Mouse (Mus musculus): Measurements from ENCODE around the gene Polr3g. TPM values are rescaled to one million over a fixed set of nuclear protein-coding genes. Genes with fewer than 3 reads are reported as not detected.
"Not testable (repeated sequence)": the region's sequence is repeated elsewhere in the genome, so short reads cannot be mapped to it uniquely, and the experiment has no call there.

The Polr3g gene
- polyA plus RNA-seq, 1 experiment from 2014 or later, result 18.9 TPM

DNA sequence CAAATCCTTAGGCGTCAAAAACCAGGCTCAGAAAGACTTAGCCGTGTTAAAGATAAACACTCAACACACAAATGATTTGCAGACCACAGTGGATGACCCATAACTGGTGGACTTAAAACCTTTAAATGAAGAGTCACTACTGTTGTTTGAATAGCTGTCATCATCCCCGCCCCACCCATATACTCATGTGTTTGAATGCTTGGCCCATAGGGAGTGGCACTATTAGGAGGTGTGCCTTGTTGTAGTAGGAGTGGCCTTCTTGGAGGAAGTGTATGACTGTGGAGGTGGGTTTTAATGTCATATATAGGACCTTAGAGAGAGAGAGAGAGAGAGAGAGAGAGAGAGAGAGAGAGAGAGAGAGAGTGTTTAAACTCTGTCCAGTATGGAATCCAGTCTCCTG is 27.7 kb downstream of the Polr3g start:
- H3K9ac ChIP-seq, result no peak overlapping the region
- no peak for ATAC-seq (ENCODE audit: low FRiP score, low read depth)
- H3K4me2 ChIP-seq (replicated peaks), result no peak overlapping the region
- H3K4me1 ChIP-seq, result no peaks in the 10 kb centered on the region
- H3K27ac ChIP-seq, result no peak overlapping the region
- H3K4me3 ChIP-seq, result no peak overlapping the region
- 92% methylated on average over 3 of the region's 3 CpGs for WGBS
- no peaks in the 10 kb centered on the region for H3K27me3 ChIP-seq
- H3K36me3 ChIP-seq, result peaks cover 9% of the 10 kb centered on the region; the same call in 1 of the 2 replicates
- no peaks in the 10 kb centered on the region for H3K9me3 ChIP-seq

DNA sequence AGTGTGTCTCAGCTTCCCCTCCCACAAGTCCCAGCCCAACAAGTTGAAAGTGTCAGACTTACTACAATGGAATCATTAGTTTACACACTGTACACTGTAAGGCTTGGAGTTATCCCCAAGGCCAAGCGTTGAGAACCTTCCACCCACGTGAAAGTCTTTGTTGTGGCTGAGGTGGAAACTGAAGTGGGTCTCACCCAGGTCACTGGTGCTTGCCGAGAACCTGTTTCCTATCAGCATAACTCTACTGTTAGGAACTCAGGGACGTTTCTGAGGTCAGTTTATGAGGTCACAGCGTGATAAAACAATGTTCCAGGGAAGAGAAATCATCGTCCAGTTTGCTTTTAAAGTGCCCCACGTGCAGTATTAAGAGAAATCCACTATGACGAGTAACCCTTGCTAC is 35.5 kb downstream of the Polr3g start:
- H3K27me3 ChIP-seq, result no peaks in the 10 kb centered on the region
- H3K9ac ChIP-seq, result no peak overlapping the region
- no peaks in the 10 kb centered on the region for H3K4me1 ChIP-seq
- ATAC-seq (ENCODE audit: low FRiP score, low read depth), result no peak
- peaks cover 32% of the 10 kb centered on the region for H3K36me3 ChIP-seq
- 77% methylated on average over 8 of the region's 8 CpGs for WGBS
- H3K27ac ChIP-seq, result no peak overlapping the region
- no peak overlapping the region for H3K4me2 ChIP-seq (replicated peaks)
- H3K4me3 ChIP-seq, result no peak overlapping the region
- H3K9me3 ChIP-seq, result no peaks in the 10 kb centered on the region

DNA sequence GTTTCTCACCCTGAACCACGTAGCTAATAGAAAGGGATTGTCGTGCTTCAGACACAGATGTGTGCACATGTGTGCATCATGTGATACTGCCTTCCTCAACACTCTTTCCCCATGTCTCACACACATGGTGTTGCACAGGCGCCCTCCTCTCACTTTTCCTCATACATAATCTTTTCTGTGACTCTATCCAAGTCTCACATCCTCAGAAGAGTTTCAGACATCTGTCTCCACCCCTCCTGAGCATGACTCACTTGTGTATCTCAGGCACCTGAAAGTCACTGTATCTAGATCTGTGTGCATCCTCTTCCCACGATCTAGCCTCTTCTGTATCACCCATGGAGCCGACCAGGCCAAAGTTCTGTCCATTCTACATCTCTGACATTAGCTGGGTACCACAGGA is 43.1 kb downstream of the Polr3g start:
- no peak overlapping the region for H3K27ac ChIP-seq
- no peak for ATAC-seq (ENCODE audit: low FRiP score, low read depth)
- WGBS, result 89% methylated on average over 5 of the region's 5 CpGs

DNA sequence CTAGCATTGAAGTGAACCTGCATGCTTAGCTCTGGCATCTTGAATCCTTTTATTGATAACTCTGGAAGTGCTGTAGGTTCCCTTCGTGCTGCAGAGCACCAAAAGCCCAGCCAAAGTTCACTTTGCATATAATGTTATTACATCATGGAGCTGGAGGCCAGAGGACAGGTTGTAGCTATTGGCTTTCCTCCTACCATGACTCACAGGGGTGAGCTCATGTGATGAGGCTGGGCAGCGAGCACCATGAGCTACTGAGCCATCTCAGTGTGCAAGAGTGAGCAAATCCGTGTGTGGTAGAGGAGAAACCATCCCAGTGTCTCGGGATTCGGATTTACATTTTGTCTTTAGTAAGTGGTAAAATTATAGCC is 46.5 kb downstream of the Polr3g start:
- H3K9me3 ChIP-seq, result no peaks in the 10 kb centered on the region
- ATAC-seq (ENCODE audit: low FRiP score, low read depth), result no peak
- H3K4me1 ChIP-seq, result peaks cover 2% of the 10 kb centered on the region; the same call in 1 of the 2 replicates
- no peak overlapping the region for H3K4me3 ChIP-seq
- 88% methylated on average over 5 of the region's 5 CpGs for WGBS
- H3K27me3 ChIP-seq, result no peaks in the 10 kb centered on the region
- no peak overlapping the region for H3K9ac ChIP-seq
- H3K36me3 ChIP-seq, result peaks cover 51% of the 10 kb centered on the region
- no peak overlapping the region for H3K4me2 ChIP-seq (replicated peaks)
- no peak overlapping the region for H3K27ac ChIP-seq

More for the DNA sequence above, 43.1 kb downstream of the Polr3g start:
- H3K4me2 ChIP-seq (replicated peaks), result no peak overlapping the region
- peaks cover 57% of the 10 kb centered on the region for H3K36me3 ChIP-seq
- H3K4me3 ChIP-seq, result no peak overlapping the region
- no peaks in the 10 kb centered on the region for H3K9me3 ChIP-seq
- no peaks in the 10 kb centered on the region for H3K27me3 ChIP-seq
- H3K4me1 ChIP-seq, result no peaks in the 10 kb centered on the region; the same call in 1 of the 2 replicates
- H3K9ac ChIP-seq, result no peak overlapping the region

DNA sequence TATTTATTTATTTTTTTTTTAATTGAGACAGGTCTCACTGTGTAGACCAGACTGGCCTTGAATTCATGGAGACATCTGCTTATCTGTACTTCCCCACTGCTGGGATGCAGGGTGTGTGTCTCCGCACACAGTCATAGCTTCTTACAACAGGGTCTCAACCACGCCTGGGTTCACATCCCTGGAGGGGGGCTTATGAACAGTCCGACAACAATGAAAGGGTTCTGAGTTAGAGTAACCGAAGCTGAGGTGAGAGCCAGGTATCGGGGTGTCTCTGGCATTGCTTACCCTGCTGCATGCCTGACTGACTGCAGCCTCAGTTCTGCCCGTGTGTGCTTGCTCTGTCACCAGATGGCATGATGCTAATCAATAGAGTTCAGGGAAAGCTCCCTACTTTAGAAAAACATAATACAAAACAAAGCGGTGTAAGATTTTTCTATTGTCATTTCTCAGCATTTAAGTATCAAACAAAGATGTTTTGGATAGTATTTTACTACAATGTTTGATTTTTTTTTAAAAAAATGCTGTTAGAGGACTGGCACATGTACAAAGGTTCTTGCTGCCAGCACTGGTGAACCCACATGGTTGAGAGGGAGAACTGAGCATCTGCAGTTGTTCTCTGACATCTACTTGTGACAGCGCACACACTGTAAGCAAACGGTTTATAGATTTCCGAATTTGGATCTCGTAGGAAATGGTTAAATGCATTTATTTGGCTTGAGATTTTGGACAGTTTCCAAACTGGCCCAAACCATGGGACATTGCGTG is 47.1 kb downstream of the Polr3g start:
- no peak for ATAC-seq (ENCODE audit: low FRiP score, low read depth)
- no peaks in the 10 kb centered on the region for H3K27me3 ChIP-seq
- WGBS, result 86% methylated on average over 12 of the region's 12 CpGs

DNA sequence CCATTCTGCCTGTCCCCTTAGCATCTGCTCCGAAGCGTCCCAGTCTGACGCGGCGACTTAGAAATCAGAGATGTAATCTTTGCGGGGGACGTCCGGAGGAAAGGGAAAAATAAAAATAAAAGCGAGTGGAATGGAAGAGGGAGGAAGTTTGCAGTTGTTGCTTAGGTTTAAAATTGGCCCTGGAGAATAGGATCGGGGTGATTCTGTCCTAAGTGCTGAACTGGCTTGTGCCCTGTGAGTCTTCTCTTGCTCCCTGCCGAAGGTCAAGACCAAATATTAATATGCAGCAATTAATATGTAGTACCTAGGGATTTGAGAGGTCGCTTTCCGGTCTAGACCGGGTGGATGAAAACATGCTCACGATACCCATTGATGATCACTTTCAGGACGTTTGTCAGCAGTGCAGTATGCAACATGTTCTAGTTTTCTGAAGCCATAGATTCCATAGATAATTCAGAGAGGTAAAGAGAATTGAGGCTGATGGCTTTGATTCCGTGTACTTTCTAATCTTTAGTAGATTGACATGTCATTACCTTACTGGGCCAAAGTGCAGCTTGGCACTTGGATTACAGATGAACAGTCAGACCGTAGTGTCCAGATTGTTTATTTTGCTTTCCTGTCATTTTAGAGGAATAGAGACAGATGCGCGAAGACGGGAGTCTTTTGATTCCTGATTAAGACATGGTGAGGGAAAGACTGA is 52.6 kb downstream of the Polr3g start:
- Histone ChIP-seq H3K27me3 (no peaks in the 10 kb centered on the region), H3K36me3 (peaks cover 4% of the 10 kb centered on the region; the same call in 1 of the 2 replicates), H3K9me3 (no peaks in the 10 kb centered on the region), H3K27ac (peak overlapping the region; percentile 79), H3K4me3 (peak overlapping the region; percentile 78), H3K9ac (peak overlapping the region; percentile 82), H3K4me1 (peaks cover 14% of the 10 kb centered on the region), H3K4me2 (replicated peaks) (peak overlapping the region; percentile 72)
- no peak; the same call in 1 of the 2 replicates for ATAC-seq (ENCODE audit: low FRiP score, low read depth)
- WGBS, result 15% methylated on average over 21 of the region's 21 CpGs

More for the DNA sequence above, 47.1 kb downstream of the Polr3g start:
- no peak overlapping the region for H3K9ac ChIP-seq
- H3K4me3 ChIP-seq, result no peak overlapping the region
- H3K9me3 ChIP-seq, result no peaks in the 10 kb centered on the region
- no peak overlapping the region for H3K4me2 ChIP-seq (replicated peaks)
- peaks cover 45% of the 10 kb centered on the region for H3K36me3 ChIP-seq
- peaks cover 8% of the 10 kb centered on the region for H3K4me1 ChIP-seq
- no peak overlapping the region for H3K27ac ChIP-seq

DNA sequence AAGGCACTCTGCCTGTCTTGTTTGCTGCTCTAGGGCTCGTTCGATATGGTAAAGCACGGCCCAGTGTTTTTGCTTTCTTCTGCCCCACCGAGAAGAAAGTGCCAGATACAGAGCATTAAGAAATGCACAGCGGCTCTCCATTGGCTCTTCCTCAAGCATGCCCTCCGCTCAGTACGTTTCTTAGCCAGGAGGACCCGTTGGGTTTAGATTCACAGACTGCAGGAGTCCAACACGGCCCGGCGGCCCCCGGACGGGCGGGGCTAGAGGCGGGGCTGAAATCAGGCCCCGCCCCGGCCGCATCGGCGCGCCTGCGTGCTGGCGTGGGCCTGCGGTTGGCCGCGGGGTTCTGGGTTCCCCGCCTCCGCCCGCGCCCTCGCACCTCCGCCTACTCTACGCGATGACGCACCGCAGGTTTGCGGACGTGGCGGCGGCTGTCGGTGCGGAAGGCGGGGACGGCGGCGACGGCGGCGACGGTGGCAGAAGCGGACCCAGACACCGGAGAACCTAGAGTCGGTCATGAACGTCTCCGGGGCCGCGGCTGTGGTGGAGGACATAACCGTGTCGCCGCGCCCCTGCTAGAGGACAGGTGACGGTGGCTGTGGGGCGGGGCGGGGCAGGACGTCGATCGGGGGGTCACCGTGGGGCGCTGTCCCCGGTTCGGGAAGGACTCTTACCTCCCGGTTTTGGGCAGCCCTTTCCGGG is 53.3 kb downstream of the Polr3g start, which contains the start of gene Lysmd3:
TSS of gene Lysmd3 (plus strand) at position 313 of the 702 bp plus-strand sequence.
- ATAC-seq (ENCODE audit: low FRiP score, low read depth), result peak; percentile 99
- peaks cover 4% of the 10 kb centered on the region; the same call in 1 of the 2 replicates for H3K36me3 ChIP-seq
- no peaks in the 10 kb centered on the region for H3K9me3 ChIP-seq
- H3K4me3 ChIP-seq, result peak within 1 kb of the TSS; percentile 78
- H3K4me1 ChIP-seq, result peaks cover 14% of the 10 kb centered on the region
- peak within 1 kb of the TSS; percentile 82 for H3K9ac ChIP-seq
- H3K27me3 ChIP-seq, result no peaks in the 10 kb centered on the region
- under 1% methylated on average over 72 of the region's 73 CpGs for WGBS
- H3K4me2 ChIP-seq (replicated peaks), result peak within 1 kb of the TSS; percentile 72
- peak within 1 kb of the TSS; percentile 79 for H3K27ac ChIP-seq

DNA sequence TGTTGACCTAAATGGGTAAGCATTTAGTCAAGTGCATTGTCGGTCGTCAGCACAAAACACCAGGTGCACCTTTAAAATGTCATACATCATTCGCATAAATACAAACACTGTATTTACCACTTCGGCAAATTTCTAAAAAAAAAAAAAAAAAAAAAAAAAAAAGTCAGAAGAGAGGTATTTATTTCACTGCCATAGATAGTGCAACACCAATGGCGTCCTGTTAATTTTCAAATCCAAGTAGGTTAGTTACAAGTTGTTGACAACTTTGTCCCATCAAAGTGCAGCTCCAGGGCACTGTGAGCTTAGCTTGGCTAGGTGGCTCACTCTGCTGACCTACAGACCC is 53.8 kb downstream of the Polr3g start:
- Histone ChIP-seq H3K9me3 (no peaks in the 10 kb centered on the region), H3K27ac (peak overlapping the region; percentile 79), H3K36me3 (peaks cover 4% of the 10 kb centered on the region; the same call in 1 of the 2 replicates), H3K4me3 (peak overlapping the region; percentile 78), H3K9ac (peak overlapping the region; percentile 82), H3K27me3 (no peaks in the 10 kb centered on the region), H3K4me1 (peaks cover 14% of the 10 kb centered on the region), H3K4me2 (replicated peaks) (peak overlapping the region; percentile 72)
- WGBS, result 17% methylated on average over 5 of the region's 5 CpGs
- no peak for ATAC-seq (ENCODE audit: low FRiP score, low read depth)

DNA sequence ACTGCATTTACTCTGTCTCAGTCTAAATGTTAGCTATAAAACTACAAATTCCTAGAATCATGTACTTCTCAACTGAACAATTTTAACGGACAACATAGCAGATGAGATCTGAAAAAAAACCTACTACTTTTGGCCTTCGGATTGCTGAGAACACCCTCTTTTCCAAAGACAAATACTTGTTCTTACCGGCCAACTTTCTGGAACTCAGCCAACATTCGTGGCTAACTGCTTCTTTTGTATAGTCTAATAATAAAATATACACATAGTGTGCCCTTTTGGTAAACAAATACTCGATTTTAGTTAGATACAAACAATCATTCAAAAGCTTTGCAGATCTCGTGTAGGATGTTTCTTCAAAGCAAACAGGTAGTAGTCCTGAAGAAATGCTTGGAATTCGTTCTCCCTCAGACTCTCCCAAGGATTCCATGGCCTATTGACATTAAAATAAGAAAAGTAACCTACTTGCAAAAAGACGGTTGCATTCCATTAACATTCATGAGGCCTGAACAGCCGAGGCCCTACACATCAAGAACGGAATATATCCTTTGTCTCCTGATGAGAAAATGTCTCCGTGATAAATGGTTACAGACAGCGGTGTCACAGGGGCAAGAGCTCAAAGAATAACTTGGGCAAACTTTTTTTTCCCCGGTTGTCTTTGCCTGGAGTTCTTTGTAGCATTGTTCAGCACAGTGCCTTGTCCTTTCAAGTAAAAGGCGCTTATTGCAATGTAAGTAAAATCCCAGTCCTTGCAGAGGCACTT is 54.5 kb downstream of the Polr3g start:
- Histone ChIP-seq H3K4me2 (replicated peaks) (no peak overlapping the region; the same call in 1 of the 2 replicates), H3K4me1 (peaks cover 14% of the 10 kb centered on the region)

DNA sequence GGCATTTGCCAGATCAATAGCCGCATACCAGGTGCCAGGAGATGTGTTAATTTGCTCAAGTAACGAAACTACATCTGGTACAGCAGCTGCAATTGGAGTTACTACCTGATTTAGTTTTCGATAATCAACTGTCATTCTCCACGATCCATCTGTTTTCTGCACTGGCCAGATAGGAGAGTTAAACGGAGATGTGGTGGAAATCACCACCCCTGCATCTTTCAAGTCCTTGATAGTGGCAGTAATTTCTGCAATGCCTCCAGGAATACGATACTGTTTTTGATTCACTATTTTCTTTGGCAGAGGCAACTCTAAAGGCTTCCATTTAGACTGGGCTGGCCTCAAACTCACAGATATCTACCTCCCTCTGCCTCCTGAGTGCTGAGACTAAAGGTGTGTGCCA is 60.4 kb downstream of the Polr3g start:
- not testable (repeated sequence) for H3K27me3 ChIP-seq; H3K36me3 ChIP-seq; H3K27ac ChIP-seq; H3K4me1 ChIP-seq; H3K9me3 ChIP-seq; H3K9ac ChIP-seq; H3K4me3 ChIP-seq; H3K4me2 ChIP-seq (replicated peaks); ATAC-seq (ENCODE audit: low FRiP score, low read depth)
- WGBS, result 79% methylated on average over 5 of the region's 6 CpGs

More for the DNA sequence above, 54.5 kb downstream of the Polr3g start:
- no peak overlapping the region for H3K4me3 ChIP-seq
- no peaks in the 10 kb centered on the region for H3K27me3 ChIP-seq
- 38% methylated on average over 14 of the region's 14 CpGs for WGBS
- ATAC-seq (ENCODE audit: low FRiP score, low read depth), result no peak
- H3K9ac ChIP-seq, result no peak overlapping the region
- H3K27ac ChIP-seq, result no peak overlapping the region
- H3K36me3 ChIP-seq, result no peaks in the 10 kb centered on the region
- no peaks in the 10 kb centered on the region for H3K9me3 ChIP-seq

DNA sequence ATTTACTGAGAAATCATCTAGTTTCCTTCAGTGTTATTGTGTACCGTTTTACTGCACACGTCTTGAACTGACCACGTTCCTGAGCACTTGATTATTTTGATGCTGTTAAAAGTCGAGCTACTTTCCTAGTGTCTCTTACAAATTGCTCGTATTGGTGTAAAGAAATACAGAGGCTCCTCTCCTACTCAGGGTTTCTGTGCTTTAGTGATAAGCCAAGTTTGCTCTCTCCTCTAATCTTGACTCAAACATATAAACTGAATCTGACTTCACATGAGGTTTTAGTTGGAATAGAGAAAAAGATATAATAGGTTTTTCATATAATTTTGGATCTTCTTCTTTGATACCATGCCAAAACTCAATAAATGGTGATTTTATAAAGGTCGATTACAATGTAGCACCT is 64.5 kb downstream of the Polr3g start:
- no peak overlapping the region for H3K4me3 ChIP-seq
- WGBS, result 83% methylated on average over 6 of the region's 6 CpGs
- H3K9ac ChIP-seq, result no peak overlapping the region
- H3K4me1 ChIP-seq, result no peaks in the 10 kb centered on the region
- H3K36me3 ChIP-seq, result no peaks in the 10 kb centered on the region
- H3K9me3 ChIP-seq, result no peaks in the 10 kb centered on the region
- ATAC-seq (ENCODE audit: low FRiP score, low read depth), result no peak
- H3K27ac ChIP-seq, result no peak overlapping the region
- H3K4me2 ChIP-seq (replicated peaks), result no peak overlapping the region
- H3K27me3 ChIP-seq, result no peaks in the 10 kb centered on the region

All from limb, embryonic 13.5 days (tissue).